In genomic region chr2:153249751-153250150, GRCm38 (mm10) we compare ENCODE assay signal across 23 mouse cellular contexts. TPM values are rescaled to one million over a fixed set of nuclear protein-coding genes. Genes with fewer than 3 reads are reported as not detected.
A peak's percentile ranks its signal among the peaks of the same experiment; 100 is the strongest.
DNase-seq lines count a peak whose midpoint lies in the region; ATAC-seq and TF ChIP-seq lines count a peak whose summit lies in the region.
"Had no signal": no experiment of that assay in that cellular context is flagged by ENCODE, and none has a peak within 500 bp of the region (broad histone marks: within the 10 kb centered on the region; RNA-seq: fewer than 3 reads in every experiment).

No protein-coding gene starts in this region.

- peaks cover 65% of the 10 kb centered on the region for H3K36me3 ChIP-seq in intestine, embryonic 14.5 days (ENCODE audit: control insufficient read depth, insufficient read depth, low read length)
- H3K36me3 ChIP-seq in intestine, postnatal 0 days (ENCODE audit: control insufficient read depth, insufficient read depth) = peaks cover 33% of the 10 kb centered on the region
- 0 out of 2 replicates have a peak, but pooled peaks cover 3% of the 10 kb centered on the region for H3K36me3 ChIP-seq in stomach, embryonic 16.5 days (ENCODE audit: control insufficient read depth, insufficient read depth, low read length)
- H3K36me3 ChIP-seq in heart, embryonic 12.5 days = peaks cover 60% of the 10 kb centered on the region

- no peaks in the 10 kb centered on the region for H3K4me1 ChIP-seq in intestine, embryonic 14.5 days (replicated peaks; ENCODE audit: control insufficient read depth, insufficient read depth, low read length)
- peaks cover 3% of the 10 kb centered on the region; the same call in 1 of the 2 replicates for H3K4me1 ChIP-seq in intestine, postnatal 0 days (replicated peaks; ENCODE audit: control insufficient read depth, insufficient read depth, low read length)
- no peaks in the 10 kb centered on the region for H3K4me1 ChIP-seq in stomach, embryonic 16.5 days (ENCODE audit: control insufficient read depth, insufficient read depth, low read length)
- no peaks in the 10 kb centered on the region for H3K4me1 ChIP-seq in heart, embryonic 12.5 days (replicated peaks)
- H3K4me1 ChIP-seq: forebrain, embryonic 10.5 days; forebrain, embryonic 13.5 days; heart, embryonic 13.5 days; hindbrain, embryonic 12.5 days had no signal

- no peak overlapping the region for H3K9ac ChIP-seq in intestine, embryonic 14.5 days (ENCODE audit: low read length)
- peak overlapping the region; percentile 26; the same call in 1 of the 2 replicates for H3K9ac ChIP-seq in intestine, postnatal 0 days (ENCODE audit: low read depth, low read length)
- no peak overlapping the region for H3K9ac ChIP-seq in stomach, embryonic 16.5 days (ENCODE audit: low read length)
- H3K9ac ChIP-seq in heart, embryonic 12.5 days = no peak overlapping the region
- H3K9ac ChIP-seq: forebrain, embryonic 13.5 days; heart, embryonic 13.5 days; hindbrain, embryonic 12.5 days had no signal

- H3K27me3 ChIP-seq in intestine, embryonic 14.5 days (replicated peaks; ENCODE audit: control insufficient read depth, insufficient read depth, low read length) = no peaks in the 10 kb centered on the region
- H3K27me3 ChIP-seq in intestine, postnatal 0 days (replicated peaks; ENCODE audit: control insufficient read depth, insufficient read depth, low read length) = no peaks in the 10 kb centered on the region
- H3K27me3 ChIP-seq in stomach, embryonic 16.5 days (ENCODE audit: control insufficient read depth, insufficient read depth, low read length) = no peaks in the 10 kb centered on the region
- no peaks in the 10 kb centered on the region for H3K27me3 ChIP-seq in heart, embryonic 12.5 days (replicated peaks)
- H3K27me3 ChIP-seq: forebrain, embryonic 13.5 days; heart, embryonic 13.5 days; hindbrain, embryonic 12.5 days had no signal

- H3K27ac ChIP-seq in intestine, embryonic 14.5 days (ENCODE audit: low read depth) = peak overlapping the region; percentile 52
- peak overlapping the region; percentile 93 for H3K27ac ChIP-seq in intestine, postnatal 0 days (ENCODE audit: low read depth, low read length)
- no peak overlapping the region; the same call in 1 of the 2 replicates for H3K27ac ChIP-seq in stomach, embryonic 16.5 days (ENCODE audit: low read length)
- H3K27ac ChIP-seq in heart, embryonic 12.5 days (ENCODE audit: poor library complexity, severe bottlenecking) = no peak overlapping the region
- H3K27ac ChIP-seq: forebrain, embryonic 10.5 days; forebrain, embryonic 13.5 days; heart, embryonic 13.5 days; hindbrain, embryonic 12.5 days had no signal

- 72% methylated on average over 5 of the region's 5 CpGs for WGBS in intestine, embryonic 14.5 days
- WGBS in intestine, postnatal 0 days = 40% methylated on average over 5 of the region's 5 CpGs
- 78% methylated on average over 5 of the region's 5 CpGs for WGBS in stomach, embryonic 16.5 days
- WGBS in heart, embryonic 12.5 days = 83% methylated on average over 5 of the region's 5 CpGs

- H3K4me2 ChIP-seq in intestine, embryonic 14.5 days (ENCODE audit: low read length) = no peak overlapping the region
- H3K4me2 ChIP-seq in intestine, postnatal 0 days (replicated peaks; ENCODE audit: low read depth) = no peak overlapping the region
- H3K4me2 ChIP-seq in stomach, embryonic 16.5 days (ENCODE audit: low read depth, low read length) = no peak overlapping the region
- no peak overlapping the region for H3K4me2 ChIP-seq in heart, embryonic 12.5 days
- H3K4me2 ChIP-seq: forebrain, embryonic 13.5 days; heart, embryonic 13.5 days; hindbrain, embryonic 12.5 days had no signal

- no peak for TF ChIP-seq CTCF in intestine, postnatal 0 days (IDR thresholded peaks at IDR 0.05; ENCODE audit: low read depth)

- DNase-seq in intestine, embryonic 14.5 days (ENCODE audit: low spot score) = no peak
- DNase-seq in left cerebral cortex, adult 11 months (ENCODE audit: low spot score) = no peak
- no peak for DNase-seq in gastrocnemius, postnatal 25 days
- DNase-seq: adrenal gland, adult 2 months; adrenal gland, postnatal 14 days; cerebellum, adult 11-12 months; cerebellum, adult 9-10 months; cerebellum, postnatal 14 days; gastrocnemius, postnatal 10 days; heart, adult 18-20 months; heart, postnatal 14 days had no signal

- H3K4me3 ChIP-seq in intestine, embryonic 14.5 days (ENCODE audit: low read depth, low read length) = no peak overlapping the region
- H3K4me3 ChIP-seq in intestine, postnatal 0 days (ENCODE audit: low read depth, low read length) = no peak overlapping the region
- no peak overlapping the region for H3K4me3 ChIP-seq in stomach, embryonic 16.5 days (replicated peaks; ENCODE audit: low read length)
- H3K4me3 ChIP-seq in heart, embryonic 12.5 days = no peak overlapping the region
- H3K4me3 ChIP-seq: forebrain, embryonic 10.5 days; forebrain, embryonic 13.5 days; heart, embryonic 13.5 days; hindbrain, embryonic 12.5 days had no signal

- no peaks in the 10 kb centered on the region for H3K9me3 ChIP-seq in intestine, embryonic 14.5 days (ENCODE audit: control insufficient read depth, low read length)
- H3K9me3 ChIP-seq in intestine, postnatal 0 days (ENCODE audit: control insufficient read depth) = no peaks in the 10 kb centered on the region
- no peaks in the 10 kb centered on the region for H3K9me3 ChIP-seq in stomach, embryonic 16.5 days (replicated peaks; ENCODE audit: control insufficient read depth, low read length)
- no peaks in the 10 kb centered on the region for H3K9me3 ChIP-seq in heart, embryonic 12.5 days (replicated peaks)
- H3K9me3 ChIP-seq: forebrain, embryonic 10.5 days; forebrain, embryonic 13.5 days; heart, embryonic 13.5 days; hindbrain, embryonic 12.5 days had no signal

- ATAC-seq in granulocyte monocyte progenitor cell, adult 5-6 weeks (replicated peaks; ENCODE audit: poor library complexity, severe bottlenecking) = peak; percentile 65
- ATAC-seq in intestine, embryonic 14.5 days (replicated peaks; ENCODE audit: low FRiP score, low TSS enrichment, low read depth) = peak; percentile 91
- ATAC-seq in intestine, postnatal 0 days = peak; percentile 98
- peak; percentile 50; the same call in 1 of the 2 replicates for ATAC-seq in stomach, embryonic 16.5 days (ENCODE audit: insufficient read depth, low FRiP score)
- ATAC-seq in heart, embryonic 12.5 days (ENCODE audit: insufficient number of reproducible peaks, low FRiP score) = no peak
- ATAC-seq: CD4-positive, CD25-positive, alpha-beta regulatory T cell, adult 4 months; forebrain, embryonic 13.5 days; forebrain, embryonic 16.5 days; hindbrain, embryonic 16.5 days; inflammation-experienced regulatory T-cells, adult 6 months had no signal

RNA-seq across cellular contexts. Expression of gene Pofut1, which starts 8.4 kb away (rescaled TPM):
- 17.6 and 20.3 TPM in 2 replicates for total RNA-seq in granulocyte monocyte progenitor cell, adult 5-6 weeks (2014; fragmentation: Nextera tagmentation)
- total RNA-seq in granulocyte monocyte progenitor cell, adult 5-6 weeks (2017) = 16.0 and 19.1 TPM in 2 replicates
- polyA plus RNA-seq in intestine, embryonic 14.5 days (2014; fragmentation: Nextera tagmentation; extraction: Ambion mirVana) = 14.1 and 15.1 TPM in 2 replicates
- polyA plus RNA-seq in intestine, postnatal 0 days (2015; fragmentation: Nextera tagmentation; extraction: Ambion mirVana) = 7.5 and 10.5 TPM in 2 replicates
- polyA plus RNA-seq in stomach, embryonic 16.5 days (2015; fragmentation: Nextera tagmentation; extraction: Ambion mirVana) = 6.7 and 8.2 TPM in 2 replicates
- polyA plus RNA-seq in heart, embryonic 12.5 days (2016; fragmentation: Nextera tagmentation; extraction: Ambion mirVana) = 3.7 and 4.5 TPM in 2 replicates
- 10 to 100 TPM; 11.4 to 12.2 TPM for total RNA-seq in gastrocnemius, postnatal 25 days (2021)

RNA-seq across cellular contexts. Expression of gene Plagl2, which starts 8.5 kb away (rescaled TPM):
- total RNA-seq in granulocyte monocyte progenitor cell, adult 5-6 weeks (2014; fragmentation: Nextera tagmentation) = 45.0 and 46.6 TPM in 2 replicates
- total RNA-seq in granulocyte monocyte progenitor cell, adult 5-6 weeks (2017) = 5.4 and 7.2 TPM in 2 replicates
- 45.1 and 49.2 TPM in 2 replicates for polyA plus RNA-seq in intestine, embryonic 14.5 days (2014; fragmentation: Nextera tagmentation; extraction: Ambion mirVana)
- polyA plus RNA-seq in intestine, postnatal 0 days (2015; fragmentation: Nextera tagmentation; extraction: Ambion mirVana) = 54.4 and 55.4 TPM in 2 replicates
- polyA plus RNA-seq in stomach, embryonic 16.5 days (2015; fragmentation: Nextera tagmentation; extraction: Ambion mirVana) = 19.6 and 21.8 TPM in 2 replicates
- 20.2 and 22.1 TPM in 2 replicates for polyA plus RNA-seq in heart, embryonic 12.5 days (2016; fragmentation: Nextera tagmentation; extraction: Ambion mirVana)
- total RNA-seq in gastrocnemius, postnatal 25 days (2021) = 1 to 10 TPM; 3.2 to 4.0 TPM

RNA-seq across cellular contexts. Expression of gene Tspyl3, which starts 24.5 kb away (rescaled TPM):
- total RNA-seq in granulocyte monocyte progenitor cell, adult 5-6 weeks (2014; fragmentation: Nextera tagmentation) = 12.1 and 16.7 TPM in 2 replicates
- total RNA-seq in granulocyte monocyte progenitor cell, adult 5-6 weeks (2017) = 6.1 and 6.2 TPM in 2 replicates
- 9.6 and 11.3 TPM in 2 replicates for polyA plus RNA-seq in intestine, embryonic 14.5 days (2014; fragmentation: Nextera tagmentation; extraction: Ambion mirVana)
- polyA plus RNA-seq in intestine, postnatal 0 days (2015; fragmentation: Nextera tagmentation; extraction: Ambion mirVana) = 3.5 and 3.6 TPM in 2 replicates
- polyA plus RNA-seq in stomach, embryonic 16.5 days (2015; fragmentation: Nextera tagmentation; extraction: Ambion mirVana) = 9.2 and 9.9 TPM in 2 replicates
- 7.0 TPM in 2 replicates for polyA plus RNA-seq in heart, embryonic 12.5 days (2016; fragmentation: Nextera tagmentation; extraction: Ambion mirVana)
- total RNA-seq in gastrocnemius, postnatal 25 days (2021) = under 1 TPM; 0.78 to 0.82 TPM

RNA-seq across cellular contexts. Expression of gene Kif3b, which starts 41.5 kb away (rescaled TPM):
- 6.9 and 7.7 TPM in 2 replicates for total RNA-seq in granulocyte monocyte progenitor cell, adult 5-6 weeks (2014; fragmentation: Nextera tagmentation)
- 9.1 and 11.3 TPM in 2 replicates for total RNA-seq in granulocyte monocyte progenitor cell, adult 5-6 weeks (2017)
- polyA plus RNA-seq in intestine, embryonic 14.5 days (2014; fragmentation: Nextera tagmentation; extraction: Ambion mirVana) = 5.5 and 6.6 TPM in 2 replicates
- polyA plus RNA-seq in intestine, postnatal 0 days (2015; fragmentation: Nextera tagmentation; extraction: Ambion mirVana) = 8.1 and 8.2 TPM in 2 replicates
- polyA plus RNA-seq in stomach, embryonic 16.5 days (2015; fragmentation: Nextera tagmentation; extraction: Ambion mirVana) = 6.7 TPM in 2 replicates
- polyA plus RNA-seq in heart, embryonic 12.5 days (2016; fragmentation: Nextera tagmentation; extraction: Ambion mirVana) = 5.0 and 5.5 TPM in 2 replicates
- 1 to 10 TPM; 3.4 to 4.0 TPM for total RNA-seq in gastrocnemius, postnatal 25 days (2021)

Comparison
In these comparisons a context has a peak if more than half of its experiments do, and no peak if none do; other contexts are left out.
1. H3K27ac ChIP-seq: peak in intestine, embryonic 14.5 days (single experiment) and intestine, postnatal 0 days (single experiment); none in stomach, embryonic 16.5 days (single experiment) and heart, embryonic 12.5 days (single experiment).